Mouse (Mus musculus): ENCODE measurements around the gene Xpo6. TPM values are rescaled to one million over a fixed set of nuclear protein-coding genes. Genes with fewer than 3 reads are reported as not detected.
A peak's percentile ranks its signal among the peaks of the same experiment; 100 is the strongest.

Xpo6 gene
- polyA plus RNA-seq, 1 experiment from 2014 or later, result 51.2 TPM

GRCm38 (mm10) chr7:126062228-126062627 lies 138.1 kb downstream of the Xpo6 start:
- Histone ChIP-seq H3K27ac (replicated peaks) (no peak overlapping the region), H3K9ac (replicated peaks) (no peak overlapping the region), H3K9me3 (no peaks in the 10 kb centered on the region), H3K4me2 (replicated peaks) (no peak overlapping the region), H3K4me1 (peaks cover 13% of the 10 kb centered on the region), H3K36me3 (no peaks in the 10 kb centered on the region), H3K4me3 (no peak overlapping the region), H3K27me3 (no peaks in the 10 kb centered on the region)
- WGBS, result 16% methylated on average over 4 of the region's 4 CpGs
- ATAC-seq (replicated peaks), result peak; percentile 46; the same call in 1 of the 2 replicates

DNA sequence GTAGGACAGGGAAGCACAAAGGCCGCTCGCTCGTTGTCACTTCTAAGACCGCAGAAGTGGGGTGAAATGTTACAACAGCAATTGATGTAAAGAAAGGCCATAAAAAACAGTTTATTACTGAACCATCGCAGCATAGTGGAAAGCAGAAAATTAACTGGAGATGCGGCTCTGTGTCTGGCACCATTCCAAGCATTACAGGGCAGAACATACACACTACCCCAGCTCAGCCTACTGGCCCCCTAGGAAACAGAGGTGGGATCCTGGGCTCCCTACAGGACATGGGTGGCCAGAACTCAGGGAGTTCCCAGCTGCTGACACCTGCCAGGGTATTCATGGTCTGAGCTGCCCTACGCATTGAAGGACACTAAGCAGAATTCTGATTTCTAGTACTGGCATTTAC lies 141.4 kb downstream of the Xpo6 start:
- Histone ChIP-seq H3K9me3 (no peaks in the 10 kb centered on the region), H3K36me3 (no peaks in the 10 kb centered on the region), H3K9ac (replicated peaks) (no peak overlapping the region), H3K4me1 (peaks cover 15% of the 10 kb centered on the region), H3K4me2 (replicated peaks) (no peak overlapping the region), H3K27me3 (no peaks in the 10 kb centered on the region), H3K27ac (replicated peaks) (no peak overlapping the region), H3K4me3 (no peak overlapping the region)
- 0 out of 2 replicates have a peak, but pooled peaks have one; percentile 35 for ATAC-seq (replicated peaks)
- WGBS, result 27% methylated on average over 7 of the region's 7 CpGs

DNA sequence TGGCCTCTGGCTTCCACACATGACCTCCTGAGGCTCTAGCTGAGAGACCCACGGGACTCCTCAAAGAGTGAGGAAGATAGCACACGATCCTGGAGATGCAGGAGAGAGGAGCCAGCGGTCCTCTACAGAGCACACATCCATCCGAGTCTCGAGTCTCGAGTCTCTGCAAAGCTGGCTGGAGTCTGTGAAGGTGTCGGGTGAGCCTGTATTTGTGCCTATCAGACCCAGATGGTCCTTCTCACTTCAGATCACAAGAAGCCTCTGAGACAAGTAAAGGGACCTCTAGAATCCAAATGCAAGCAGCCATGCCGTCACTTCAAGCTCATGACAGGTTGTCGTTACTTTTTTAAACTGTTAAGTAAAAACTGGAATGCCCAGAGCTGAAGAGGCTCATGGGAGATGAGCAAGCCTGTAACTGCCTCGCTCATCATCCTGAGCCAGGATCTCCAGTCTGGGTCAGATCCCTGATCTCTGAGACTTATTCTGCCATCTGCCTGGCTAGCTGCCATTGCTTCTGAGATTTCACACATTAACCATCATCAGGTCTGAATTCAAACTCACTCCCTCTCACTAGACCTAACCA lies 142.9 kb downstream of the Xpo6 start:
- Histone ChIP-seq H3K9ac (replicated peaks) (no peak overlapping the region), H3K4me3 (no peak overlapping the region), H3K27me3 (no peaks in the 10 kb centered on the region), H3K4me2 (replicated peaks) (no peak overlapping the region), H3K36me3 (no peaks in the 10 kb centered on the region), H3K27ac (replicated peaks) (no peak overlapping the region), H3K4me1 (peaks cover 17% of the 10 kb centered on the region), H3K9me3 (no peaks in the 10 kb centered on the region)
- 68% methylated on average over 10 of the region's 10 CpGs for WGBS
- no peak for ATAC-seq (replicated peaks)

DNA sequence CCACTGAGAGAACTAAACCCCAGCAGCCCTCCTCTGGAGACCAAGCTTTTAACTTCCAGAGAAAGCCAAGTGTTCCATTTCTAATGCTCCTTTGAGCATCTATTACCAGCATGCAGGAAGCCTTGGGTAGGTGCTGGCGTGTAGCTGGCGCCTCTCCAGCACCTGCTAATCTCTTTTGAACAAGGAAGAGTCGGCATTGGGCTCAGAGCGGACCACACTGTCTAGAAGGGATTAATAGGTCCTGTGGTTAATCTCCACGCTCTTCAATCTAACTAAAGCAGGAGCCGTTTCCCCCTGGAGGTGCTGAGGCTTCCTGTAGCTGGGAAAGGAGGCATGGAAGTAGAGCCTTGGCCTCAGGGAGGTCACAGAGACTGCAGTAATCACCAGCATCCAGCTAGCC lies 145.7 kb downstream of the Xpo6 start:
- H3K9me3 ChIP-seq, result no peaks in the 10 kb centered on the region
- no peak overlapping the region for H3K4me2 ChIP-seq (replicated peaks)
- peaks cover 20% of the 10 kb centered on the region for H3K4me1 ChIP-seq
- no peaks in the 10 kb centered on the region for H3K27me3 ChIP-seq
- H3K9ac ChIP-seq (replicated peaks), result no peak overlapping the region
- no peak overlapping the region for H3K4me3 ChIP-seq
- no peak for ATAC-seq (replicated peaks)
- H3K36me3 ChIP-seq, result no peaks in the 10 kb centered on the region
- 22% methylated on average over 6 of the region's 6 CpGs for WGBS
- no peak overlapping the region for H3K27ac ChIP-seq (replicated peaks)

DNA sequence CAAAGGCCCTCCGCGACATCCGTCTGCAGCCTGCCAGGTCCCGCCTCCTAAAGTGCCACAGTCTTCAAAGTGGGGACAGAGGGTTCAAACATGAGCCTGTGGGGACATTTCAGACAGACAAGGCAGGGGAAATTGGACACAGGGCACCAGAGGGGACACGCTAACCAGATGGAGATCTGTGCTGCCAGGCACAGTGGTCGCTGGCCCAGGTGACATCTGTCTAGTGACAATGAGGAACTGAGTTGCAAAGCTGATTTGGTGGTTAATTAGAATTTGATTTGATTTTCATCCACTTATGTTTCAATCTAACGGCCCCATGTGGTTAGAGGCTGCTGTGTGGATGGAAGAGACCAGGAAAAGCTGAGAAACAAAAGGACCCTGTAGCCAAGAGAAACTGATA lies 146.7 kb downstream of the Xpo6 start:
- H3K4me1 ChIP-seq, result peaks cover 14% of the 10 kb centered on the region
- H3K9ac ChIP-seq (replicated peaks), result no peak overlapping the region
- WGBS, result 68% methylated on average over 7 of the region's 7 CpGs
- no peak overlapping the region for H3K4me2 ChIP-seq (replicated peaks)
- H3K27ac ChIP-seq (replicated peaks), result no peak overlapping the region
- H3K36me3 ChIP-seq, result no peaks in the 10 kb centered on the region
- no peak overlapping the region for H3K4me3 ChIP-seq
- no peaks in the 10 kb centered on the region for H3K9me3 ChIP-seq
- no peaks in the 10 kb centered on the region for H3K27me3 ChIP-seq
- no peak for ATAC-seq (replicated peaks)

DNA sequence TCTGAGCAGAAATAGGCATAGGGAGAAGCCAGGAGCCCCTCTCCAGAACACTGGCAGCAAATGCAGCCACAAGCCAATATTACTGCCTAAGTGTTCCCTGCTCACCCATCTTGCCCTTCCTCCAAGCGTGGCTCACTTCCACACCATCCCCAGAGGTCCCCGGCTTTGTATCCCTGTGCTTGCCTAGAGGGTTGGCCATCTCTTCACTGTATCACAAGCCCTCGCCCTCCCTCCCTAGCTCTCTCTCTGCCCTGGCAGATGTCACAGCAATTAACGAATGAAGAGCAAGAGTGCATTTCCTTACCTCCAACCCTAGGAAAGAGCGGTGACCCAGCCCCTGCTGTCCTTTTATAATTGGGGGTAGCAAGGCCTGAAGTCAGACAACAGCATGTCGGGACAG lies 148.4 kb downstream of the Xpo6 start:
- Histone ChIP-seq H3K9me3 (no peaks in the 10 kb centered on the region), H3K36me3 (no peaks in the 10 kb centered on the region), H3K27ac (replicated peaks) (no peak overlapping the region), H3K4me3 (no peak overlapping the region), H3K4me2 (replicated peaks) (no peak overlapping the region), H3K27me3 (no peaks in the 10 kb centered on the region), H3K4me1 (peaks cover 13% of the 10 kb centered on the region; the same call in 1 of the 2 replicates), H3K9ac (replicated peaks) (no peak overlapping the region)
- ATAC-seq (replicated peaks), result no peak
- WGBS, result 45% methylated on average over 6 of the region's 6 CpGs

Other genes with a start within 250 kb of the Xpo6 start
- gene Gsg1l, start 118.1 kb downstream of the Xpo6 start, polyA plus RNA-seq (2015; fragmentation: Nextera tagmentation; extraction: Ambion mirVana), result 5.1 and 5.4 TPM in 2 replicates
- 336 and 348 TPM in 2 replicates for gene Sbk1, start 72.1 kb upstream of the Xpo6 start, polyA plus RNA-seq (2015; fragmentation: Nextera tagmentation; extraction: Ambion mirVana)
- gene Lat, start 169.1 kb upstream of the Xpo6 start, polyA plus RNA-seq (2015; fragmentation: Nextera tagmentation; extraction: Ambion mirVana), result 0.67 and 1.1 TPM in 2 replicates
- 72.9 and 75.8 TPM in 2 replicates for gene Spns1, start 176.9 kb upstream of the Xpo6 start, polyA plus RNA-seq (2015; fragmentation: Nextera tagmentation; extraction: Ambion mirVana)
- 2.6 and 3.0 TPM in 2 replicates for gene Nfatc2ip, start 196.2 kb upstream of the Xpo6 start, polyA plus RNA-seq (2015; fragmentation: Nextera tagmentation; extraction: Ambion mirVana)
- gene Cd19, start 214.4 kb upstream of the Xpo6 start, polyA plus RNA-seq (2015; fragmentation: Nextera tagmentation; extraction: Ambion mirVana), result not detected in 2 replicates
- gene Rabep2, start 228.3 kb upstream of the Xpo6 start, polyA plus RNA-seq (2015; fragmentation: Nextera tagmentation; extraction: Ambion mirVana), result 23.6 and 26.9 TPM in 2 replicates